Mouse (Mus musculus) stomach, postnatal 0 days (tissue): ENCODE data around the gene Gas7. TPM values are rescaled to one million over a fixed set of nuclear protein-coding genes. Genes with fewer than 3 reads are reported as not detected.
A peak's percentile ranks its signal among the peaks of the same experiment; 100 is the strongest.

Experiments
- ATAC-seq: fragments of 200-750 bp; cut with Nextera tagmentation; 2 replicates; pipeline ENCODE4 v1.8.0; 2017; ENCODE audit not compliant: low FRiP score, low TSS enrichment
- DNase-seq: peaks from one replicate; pipeline ENCODE4 v3.0.0-alpha.2; 2016; ENCODE audit warnings: low spot score
- H3K27ac ChIP-seq: fragments of 300-500 bp; sonication (generic); replicated peaks from 2 replicates; pipeline ENCODE4 v1.5.1; 2014; ENCODE audit warnings: mild to moderate bottlenecking, control low read depth
- H3K27me3 ChIP-seq: fragments of 300-500 bp; sonication (generic); 2 replicates; pipeline ENCODE4 v1.6.1; 2014; ENCODE audit warnings: low read length; ENCODE audit not compliant: control insufficient read depth, insufficient read depth
- H3K36me3 ChIP-seq: fragments of 300-500 bp; sonication (generic); 2 replicates; pipeline ENCODE4 v1.6.1; 2014; ENCODE audit warnings: low read length, mixed read lengths; ENCODE audit not compliant: control insufficient read depth, insufficient read depth
- H3K4me1 ChIP-seq: fragments of 300-500 bp; sonication (generic); replicated peaks from 2 replicates; pipeline ENCODE4 v1.6.1; 2014; ENCODE audit warnings: antibody characterized with exemption; ENCODE audit not compliant: control insufficient read depth, insufficient read depth
- H3K4me2 ChIP-seq: fragments of 300-500 bp; sonication (generic); replicated peaks from 2 replicates; pipeline ENCODE4 v1.6.1; 2014; ENCODE audit warnings: low read depth, mild to moderate bottlenecking, control low read depth, moderate library complexity
- H3K4me3 ChIP-seq: fragments of 300-500 bp; sonication (generic); 2 replicates; pipeline ENCODE4 v1.5.1; 2014; ENCODE audit warnings: low read depth, low read length, control low read depth
- H3K9ac ChIP-seq: fragments of 300-500 bp; sonication (generic); 2 replicates; pipeline ENCODE4 v1.6.1; 2014; ENCODE audit warnings: mild to moderate bottlenecking, low read length, control low read depth, mixed read lengths
- H3K9me3 ChIP-seq: fragments of 300-500 bp; sonication (generic); 2 replicates; pipeline ENCODE4 v1.6.1; 2016; ENCODE audit warnings: low read length; ENCODE audit not compliant: control insufficient read depth
- CTCF ChIP-seq: IDR thresholded peaks from 2 replicates; pipeline ENCODE4 v1.5.1; 2016; ENCODE audit warnings: antibody characterized with exemption, low read depth, mild to moderate bottlenecking, moderate library complexity
- EP300 ChIP-seq: optimal IDR thresholded peaks from 2 replicates; pipeline ENCODE3; 2016; ENCODE audit warnings: antibody characterized with exemption
- WGBS: fragments of 180-500 bp; shearing (Covaris S2); extraction: QIAGEN DNeasy Blood & Tissue Kit; methylation state at CpG from one replicate; pipeline ENCODE4 v1.1.7; 2014; 5-methylcytosine and 5-hydroxymethylcytosine counted together
- polyA plus RNA-seq: library from polyadenylated mRNA; unstranded; fragments of >200 nt; fragmentation: Nextera tagmentation; extraction: Ambion mirVana; gene quantifications from 2 replicates; pipeline ENCODE4 v1.2.1, GENCODE M21; 2015

Gas7 gene
- polyA plus RNA-seq, 1 experiment from 2014 or later, result 18.3 TPM

DNA sequence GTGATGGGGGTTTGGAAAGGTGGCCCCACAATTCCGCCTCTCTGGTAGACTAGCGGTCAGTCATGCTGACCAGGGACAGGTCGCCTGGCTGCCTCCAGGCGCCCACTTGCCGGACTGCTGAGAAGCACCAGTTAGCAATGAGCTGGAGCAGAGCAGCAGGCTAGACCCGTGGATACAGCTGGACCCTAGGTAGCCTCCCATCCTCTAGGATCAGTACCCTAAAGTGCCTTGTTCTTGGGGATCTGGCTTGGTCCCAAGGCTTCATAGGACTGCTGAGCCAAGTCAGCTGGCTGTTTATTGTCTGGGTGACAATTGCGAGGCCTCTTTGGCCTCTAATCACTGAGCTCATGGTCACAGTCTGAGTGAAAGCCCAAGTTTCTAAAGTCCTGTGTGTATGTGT lies 792 bp downstream of the Gas7 start:
- H3K27ac ChIP-seq, result no peak overlapping the region
- ATAC-seq, result no peak
- no peaks in the 10 kb centered on the region for H3K9me3 ChIP-seq
- H3K36me3 ChIP-seq, result no peaks in the 10 kb centered on the region
- H3K4me1 ChIP-seq, result no peaks in the 10 kb centered on the region; the same call in 1 of the 2 replicates
- peak overlapping the region; percentile 69 for H3K9ac ChIP-seq
- no peaks in the 10 kb centered on the region for H3K27me3 ChIP-seq
- peak overlapping the region; percentile 98 for H3K4me2 ChIP-seq
- DNase-seq, result no peak
- no peak for TF ChIP-seq CTCF
- no peak for TF ChIP-seq EP300
- peak overlapping the region; percentile 74 for H3K4me3 ChIP-seq
- 21% methylated on average over 7 of the region's 7 CpGs for WGBS

DNA sequence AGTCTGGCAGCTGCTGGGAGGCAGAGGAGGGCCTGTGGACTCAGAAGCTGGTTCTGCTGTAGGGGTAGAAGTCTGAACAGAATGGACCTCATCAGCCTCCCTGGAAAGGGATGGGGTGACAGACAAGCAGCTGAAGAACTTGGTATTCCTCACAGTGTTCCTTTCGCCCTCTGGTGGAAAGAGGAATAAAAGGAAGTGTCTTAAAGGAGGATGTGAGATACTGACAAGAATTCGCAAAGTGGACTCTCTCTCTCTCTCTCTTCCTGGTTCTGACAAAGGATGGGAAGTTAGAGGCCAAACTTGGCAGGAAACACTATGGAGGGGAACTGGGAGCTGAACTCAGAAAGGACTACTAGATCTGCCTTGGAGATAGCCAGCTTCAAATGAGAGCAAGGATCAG lies 2.9 kb downstream of the Gas7 start:
- ATAC-seq, result no peak
- Histone ChIP-seq H3K4me1 (no peaks in the 10 kb centered on the region; the same call in 1 of the 2 replicates), H3K4me3 (no peak overlapping the region), H3K27me3 (no peaks in the 10 kb centered on the region), H3K27ac (no peak overlapping the region), H3K36me3 (no peaks in the 10 kb centered on the region), H3K9ac (no peak overlapping the region), H3K4me2 (no peak overlapping the region), H3K9me3 (no peaks in the 10 kb centered on the region)
- no peak for DNase-seq
- WGBS, result 37% methylated on average over 2 of the region's 2 CpGs
- no peak for TF ChIP-seq EP300
- TF ChIP-seq CTCF, result peak; percentile 78

DNA sequence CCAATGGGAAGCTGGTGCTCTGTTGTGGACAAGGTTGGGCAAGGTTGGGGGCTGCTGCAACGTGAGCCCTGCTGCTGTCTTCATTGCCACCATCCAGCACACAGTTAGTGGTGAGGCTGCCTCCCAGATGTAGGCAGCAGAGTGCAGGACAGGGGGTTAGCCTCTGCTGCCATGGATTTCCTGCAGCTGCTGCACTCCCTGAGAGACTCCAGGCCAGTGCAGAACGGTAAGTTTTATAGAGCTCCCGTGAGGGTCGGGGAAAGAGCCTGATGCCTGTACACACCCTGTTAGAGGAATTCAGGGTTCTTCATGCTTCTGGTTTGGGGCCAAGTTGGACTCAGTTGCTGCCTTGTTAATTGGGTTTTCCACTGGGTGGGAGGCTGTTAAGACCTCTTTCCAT lies 11.9 kb downstream of the Gas7 start:
- H3K4me3 ChIP-seq, result no peak overlapping the region
- no peak for TF ChIP-seq CTCF
- H3K27ac ChIP-seq, result no peak overlapping the region
- no peak overlapping the region for H3K4me2 ChIP-seq
- DNase-seq (no peak), ATAC-seq (no peak)
- no peaks in the 10 kb centered on the region for H3K27me3 ChIP-seq
- H3K9me3 ChIP-seq, result no peaks in the 10 kb centered on the region
- 40% methylated on average over 4 of the region's 4 CpGs for WGBS
- no peaks in the 10 kb centered on the region for H3K4me1 ChIP-seq
- no peak overlapping the region for H3K9ac ChIP-seq
- no peaks in the 10 kb centered on the region for H3K36me3 ChIP-seq

DNA sequence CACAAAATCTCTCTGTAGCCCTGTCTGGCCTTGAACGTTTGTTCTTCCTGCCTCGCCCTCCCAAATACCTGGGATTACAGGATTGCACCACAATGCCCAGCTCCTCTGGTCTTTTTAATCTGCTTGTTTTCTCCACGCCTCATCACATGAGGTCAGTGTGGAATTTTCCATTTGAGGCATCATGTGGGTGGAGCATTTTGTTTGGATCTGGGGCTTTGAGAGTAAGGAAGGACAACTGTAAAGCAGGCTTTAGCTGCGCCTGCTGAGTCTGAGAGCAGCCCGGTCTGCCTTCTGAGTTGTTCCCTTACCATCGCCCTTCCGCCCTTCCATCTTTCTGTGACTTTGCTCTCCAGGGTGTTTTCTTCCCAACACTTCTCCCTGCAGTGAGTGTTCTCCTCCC lies 13.6 kb downstream of the Gas7 start:
- no peaks in the 10 kb centered on the region for H3K27me3 ChIP-seq
- no peak overlapping the region for H3K4me2 ChIP-seq
- 0 out of 2 replicates have a peak overlapping the region, but pooled peaks have one; percentile 20 for H3K27ac ChIP-seq
- ATAC-seq (no peak), DNase-seq (no peak)
- no peak for TF ChIP-seq CTCF
- no peak for TF ChIP-seq EP300
- H3K9ac ChIP-seq, result no peak overlapping the region
- no peaks in the 10 kb centered on the region for H3K36me3 ChIP-seq
- no peaks in the 10 kb centered on the region for H3K4me1 ChIP-seq
- H3K4me3 ChIP-seq, result no peak overlapping the region
- 53% methylated on average over 7 of the region's 7 CpGs for WGBS
- H3K9me3 ChIP-seq, result no peaks in the 10 kb centered on the region

DNA sequence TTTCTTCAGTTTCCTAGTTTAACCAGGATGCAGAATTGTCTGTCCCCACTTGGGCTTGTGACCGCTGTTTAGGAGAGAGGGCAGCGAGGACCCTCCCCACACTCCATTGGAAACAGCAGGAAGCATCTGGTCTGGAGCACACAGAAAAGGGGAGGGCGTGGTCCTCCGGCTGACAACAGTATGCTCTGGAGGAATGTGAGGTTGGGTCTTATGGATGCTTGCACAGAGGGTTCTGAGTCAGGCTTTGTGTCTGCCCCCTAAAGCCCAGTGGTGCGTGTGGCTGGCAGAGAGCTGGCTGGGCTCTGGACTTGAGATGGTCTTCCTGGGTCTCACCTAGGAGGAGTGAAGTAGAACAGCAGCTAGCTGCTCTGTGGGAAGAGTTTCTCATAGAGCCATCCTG lies 19.4 kb downstream of the Gas7 start:
- H3K27me3 ChIP-seq, result no peaks in the 10 kb centered on the region
- WGBS, result 63% methylated on average over 5 of the region's 5 CpGs
- no peaks in the 10 kb centered on the region for H3K36me3 ChIP-seq
- no peak overlapping the region for H3K4me3 ChIP-seq
- DNase-seq, result no peak
- no peak overlapping the region for H3K27ac ChIP-seq
- H3K4me2 ChIP-seq, result no peak overlapping the region
- ATAC-seq, result no peak
- H3K9ac ChIP-seq, result no peak overlapping the region
- no peak for TF ChIP-seq EP300
- no peak for TF ChIP-seq CTCF
- no peaks in the 10 kb centered on the region for H3K4me1 ChIP-seq
- no peaks in the 10 kb centered on the region for H3K9me3 ChIP-seq

GRCm38 (mm10) chr11:67479534-67479933 lies 24.3 kb downstream of the Gas7 start:
- H3K36me3 ChIP-seq, result no peaks in the 10 kb centered on the region
- H3K4me1 ChIP-seq, result no peaks in the 10 kb centered on the region
- no peaks in the 10 kb centered on the region for H3K27me3 ChIP-seq
- H3K27ac ChIP-seq, result no peak overlapping the region
- H3K4me3 ChIP-seq, result no peak overlapping the region
- ATAC-seq (no peak), DNase-seq (no peak)
- no peak overlapping the region for H3K9ac ChIP-seq
- 54% methylated on average over 3 of the region's 4 CpGs for WGBS
- no peak overlapping the region for H3K4me2 ChIP-seq
- H3K9me3 ChIP-seq, result no peaks in the 10 kb centered on the region
- no peak for TF ChIP-seq EP300
- TF ChIP-seq CTCF, result no peak
